Mouse (Mus musculus) forebrain, embryonic 10.5 days (tissue): ENCODE data around the gene Atp2b1. TPM values are rescaled to one million over a fixed set of nuclear protein-coding genes. Genes with fewer than 3 reads are reported as not detected.

Experiments used
- DNase-seq: peaks from one replicate; pipeline ENCODE4 v3.0.0-alpha.2; 2017; ENCODE audit warnings: low spot score; ENCODE audit errors: extremely low spot score
- H3K27ac ChIP-seq: fragments of 300-500 bp; sonication (generic); 2 replicates; pipeline ENCODE4 v1.5.1; 2016; ENCODE audit warnings: mild to moderate bottlenecking
- H3K27me3 ChIP-seq: fragments of 300-500 bp; sonication (generic); 2 replicates; pipeline ENCODE4 v1.6.1; 2016; ENCODE audit warnings: mild to moderate bottlenecking; ENCODE audit not compliant: poor library complexity, severe bottlenecking
- H3K36me3 ChIP-seq: fragments of 300-500 bp; sonication (generic); replicated peaks from 2 replicates; pipeline ENCODE4 v1.6.1; 2016; ENCODE audit warnings: mild to moderate bottlenecking, moderate library complexity
- H3K4me1 ChIP-seq: fragments of 300-500 bp; sonication (generic); 2 replicates; pipeline ENCODE4 v1.6.1; 2016
- H3K4me3 ChIP-seq: fragments of 300-500 bp; sonication (generic); 2 replicates; pipeline ENCODE4 v1.5.1; 2016; ENCODE audit warnings: mild to moderate bottlenecking, moderate library complexity
- H3K9me3 ChIP-seq: fragments of 300-500 bp; sonication (generic); 2 replicates; pipeline ENCODE4 v1.6.1; 2016; ENCODE audit warnings: mild to moderate bottlenecking, moderate library complexity
- WGBS: fragments of 180-500 bp; shearing (Covaris S2); methylation state at CpG from one replicate; pipeline ENCODE4 v1.1.7; 2016; 5-methylcytosine and 5-hydroxymethylcytosine counted together
- polyA plus RNA-seq: library from polyadenylated mRNA; unstranded; fragments of >200 nt; fragmentation: Nextera tagmentation; extraction: Ambion mirVana; gene quantifications from 2 replicates; pipeline ENCODE4 v1.2.1, GENCODE M21; 2016

The Atp2b1 gene
- polyA plus RNA-seq, 1 experiment from 2014 or later = 89.8 TPM

DNA sequence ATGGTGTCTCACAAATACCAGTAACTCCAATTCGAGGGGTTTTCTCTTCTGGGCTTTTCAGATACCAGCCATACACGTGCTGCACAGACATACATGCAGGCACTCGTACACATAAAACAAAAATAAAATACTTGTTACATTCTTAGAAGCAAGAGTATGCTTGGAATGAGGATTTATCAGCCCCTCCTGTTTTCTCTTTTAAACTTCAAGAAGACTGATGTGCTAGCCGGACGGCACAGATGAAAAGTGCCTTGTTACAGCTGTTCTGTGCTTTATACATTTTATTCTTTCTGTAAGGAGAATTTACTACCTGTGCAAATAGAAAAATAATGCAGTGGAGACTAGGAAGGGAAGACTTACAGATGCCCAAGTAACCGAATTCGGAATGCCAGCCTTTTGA, 15.2 kb downstream of the Atp2b1 start:
- Histone ChIP-seq H3K4me3 (no peak overlapping the region), H3K27me3 (no peaks in the 10 kb centered on the region), H3K36me3 (peaks cover 7% of the 10 kb centered on the region), H3K4me1 (peaks cover 7% of the 10 kb centered on the region), H3K27ac (no peak overlapping the region), H3K9me3 (peaks cover 4% of the 10 kb centered on the region; the same call in 1 of the 2 replicates)
- DNase-seq = no peak
- WGBS = 85% methylated on average over 7 of the region's 7 CpGs

DNA sequence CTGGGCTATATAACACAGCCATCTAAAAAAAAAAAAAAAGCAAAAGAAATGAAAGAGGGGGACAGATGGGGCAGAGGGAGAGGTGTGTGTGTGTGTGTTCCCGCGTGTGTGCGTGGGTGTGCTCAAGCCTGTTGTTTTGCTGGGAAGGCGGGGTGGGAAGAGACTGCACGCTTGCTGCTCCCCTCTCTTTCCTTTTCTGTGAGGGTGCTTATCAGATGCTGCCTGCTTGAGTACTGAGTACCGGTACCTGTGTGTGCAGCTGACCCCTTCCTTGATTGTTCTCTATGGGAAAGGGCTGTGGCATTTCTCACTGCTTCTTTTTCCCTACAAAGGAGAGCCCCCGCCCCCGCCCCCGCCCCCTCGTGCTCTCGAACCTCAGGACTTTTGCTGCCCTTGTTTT, 15.9 kb downstream of the Atp2b1 start:
- WGBS = 66% methylated on average over 10 of the region's 11 CpGs
- no peak overlapping the region for H3K4me3 ChIP-seq
- H3K36me3 ChIP-seq = peaks cover 8% of the 10 kb centered on the region
- peaks cover 7% of the 10 kb centered on the region for H3K4me1 ChIP-seq
- peak overlapping the region; percentile 69 for H3K27ac ChIP-seq
- DNase-seq = no peak
- no peaks in the 10 kb centered on the region for H3K27me3 ChIP-seq
- H3K9me3 ChIP-seq = peaks cover 6% of the 10 kb centered on the region; the same call in 1 of the 2 replicates

DNA sequence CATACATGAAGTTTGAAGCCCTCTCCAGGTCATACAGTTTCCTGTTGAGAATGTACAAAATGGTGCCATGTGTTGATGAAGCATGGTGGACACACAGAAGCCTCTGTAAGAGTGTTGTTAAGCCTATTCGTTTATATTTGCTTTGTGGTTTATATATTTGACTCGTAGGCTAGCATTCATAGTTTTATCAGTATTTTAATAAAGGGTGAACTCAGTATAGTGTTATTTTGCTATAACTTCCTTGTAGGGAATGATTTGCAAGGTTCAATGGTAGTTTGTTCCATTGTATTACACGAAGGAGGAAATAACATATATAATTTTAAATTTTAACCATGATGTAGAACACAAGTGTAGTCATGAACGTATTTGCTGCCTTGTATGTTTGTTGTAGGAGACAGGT, 25.9 kb downstream of the Atp2b1 start:
- no peak overlapping the region for H3K4me3 ChIP-seq
- no peak overlapping the region for H3K27ac ChIP-seq
- H3K27me3 ChIP-seq = no peaks in the 10 kb centered on the region
- peaks cover 4% of the 10 kb centered on the region for H3K4me1 ChIP-seq
- no peaks in the 10 kb centered on the region for H3K9me3 ChIP-seq
- WGBS = 94% methylated on average over 4 of the region's 4 CpGs
- peaks cover 9% of the 10 kb centered on the region for H3K36me3 ChIP-seq
- DNase-seq = no peak

DNA sequence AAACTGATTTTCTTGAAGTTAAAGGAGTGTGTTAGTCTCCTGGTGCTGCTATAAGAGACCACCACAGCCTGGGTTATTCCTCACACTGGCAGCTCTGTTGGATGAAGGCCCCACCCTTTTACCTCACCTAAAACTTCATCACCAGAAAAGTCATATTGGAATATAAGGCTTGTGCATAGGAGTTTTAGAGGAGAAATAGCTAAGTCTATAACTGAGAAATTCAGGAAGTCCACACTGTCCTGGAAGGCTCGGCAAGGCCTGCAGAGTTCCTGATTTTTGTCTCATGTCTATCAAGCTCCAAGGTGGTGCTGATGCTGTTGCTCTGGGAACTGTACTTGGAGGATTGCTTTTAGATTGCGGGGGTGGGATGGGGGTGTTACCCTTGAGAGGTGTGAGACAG, 26.6 kb downstream of the Atp2b1 start:
- Histone ChIP-seq H3K4me1 (peaks cover 4% of the 10 kb centered on the region), H3K36me3 (peaks cover 9% of the 10 kb centered on the region), H3K9me3 (no peaks in the 10 kb centered on the region), H3K27ac (no peak overlapping the region), H3K4me3 (no peak overlapping the region), H3K27me3 (no peaks in the 10 kb centered on the region)
- 89% methylated on average over 2 of the region's 2 CpGs for WGBS
- DNase-seq = no peak

DNA sequence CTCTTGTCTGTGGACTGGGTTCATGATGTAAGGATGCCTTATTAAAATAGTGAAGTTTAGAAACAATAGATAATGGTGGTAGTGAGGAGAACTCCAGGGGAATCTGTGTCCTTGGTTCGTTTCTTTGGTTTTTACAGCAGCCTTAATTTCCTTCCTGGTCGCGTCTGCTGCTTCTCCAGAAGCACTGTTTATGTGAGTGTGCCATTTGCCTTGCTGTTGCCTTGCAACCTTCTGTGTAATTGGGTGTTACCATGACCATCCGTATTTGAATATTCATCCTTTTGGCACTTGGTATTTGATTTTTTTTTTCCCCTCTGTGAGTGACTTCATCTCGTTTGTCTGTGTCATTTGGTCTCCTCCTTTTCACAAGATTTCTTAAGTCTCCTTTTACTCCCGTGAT, 27.8 kb downstream of the Atp2b1 start:
- WGBS = 82% methylated on average over 6 of the region's 6 CpGs
- DNase-seq = no peak

DNA sequence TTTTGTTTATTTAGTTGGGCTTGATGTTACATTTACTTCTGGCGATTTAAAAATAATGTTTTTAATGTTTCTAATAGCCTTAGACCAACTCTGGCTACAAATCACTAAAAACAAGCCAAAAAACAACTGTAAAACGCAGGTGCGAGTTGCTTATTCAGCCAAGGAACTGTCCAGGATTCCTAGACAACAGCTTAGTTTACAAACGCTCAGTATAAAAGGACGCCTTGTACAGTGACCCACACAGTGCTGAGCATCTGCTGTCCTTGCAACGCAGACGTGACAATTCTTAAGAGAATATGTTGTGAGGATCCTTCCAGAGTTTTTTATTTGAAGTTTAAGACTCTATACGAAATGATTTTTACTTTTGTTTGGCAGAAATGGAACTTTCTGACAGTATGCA, 28.8 kb downstream of the Atp2b1 start:
- Histone ChIP-seq H3K36me3 (0 out of 2 replicates have a peak, but pooled peaks cover 2% of the 10 kb centered on the region), H3K27me3 (no peaks in the 10 kb centered on the region), H3K27ac (no peak overlapping the region), H3K4me3 (no peak overlapping the region), H3K4me1 (peaks cover 7% of the 10 kb centered on the region), H3K9me3 (no peaks in the 10 kb centered on the region)
- DNase-seq = no peak
- 90% methylated on average over 8 of the region's 8 CpGs for WGBS

More for the DNA sequence above, 27.8 kb downstream of the Atp2b1 start:
- H3K27ac ChIP-seq = no peak overlapping the region
- H3K4me1 ChIP-seq = peaks cover 4% of the 10 kb centered on the region
- no peak overlapping the region for H3K4me3 ChIP-seq
- no peaks in the 10 kb centered on the region for H3K9me3 ChIP-seq
- H3K36me3 ChIP-seq = 0 out of 2 replicates have a peak, but pooled peaks cover 2% of the 10 kb centered on the region
- no peaks in the 10 kb centered on the region for H3K27me3 ChIP-seq

DNA sequence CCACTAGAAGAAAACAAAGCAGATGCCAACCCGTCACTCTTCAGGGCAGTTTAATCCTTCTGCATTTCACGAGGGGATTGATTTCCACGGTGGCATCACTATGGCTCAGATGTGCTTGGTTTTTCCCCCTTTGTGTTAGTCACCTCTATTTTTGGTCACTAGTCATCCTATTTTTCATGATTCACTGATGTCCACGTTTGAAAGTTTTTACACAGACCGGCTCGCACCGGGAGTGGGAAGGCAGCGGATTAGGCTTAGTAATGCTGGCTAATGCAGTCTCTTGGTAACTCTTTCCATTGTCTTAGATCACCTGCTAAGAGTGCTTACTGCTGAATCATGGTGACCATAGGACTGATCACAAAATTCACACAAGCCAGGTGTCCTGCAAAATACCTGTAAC, 29.7 kb downstream of the Atp2b1 start:
- Histone ChIP-seq H3K9me3 (no peaks in the 10 kb centered on the region), H3K27me3 (no peaks in the 10 kb centered on the region), H3K4me3 (no peak overlapping the region), H3K27ac (no peak overlapping the region), H3K4me1 (peaks cover 7% of the 10 kb centered on the region), H3K36me3 (0 out of 2 replicates have a peak, but pooled peaks cover 2% of the 10 kb centered on the region)
- 74% methylated on average over 8 of the region's 8 CpGs for WGBS
- no peak for DNase-seq

DNA sequence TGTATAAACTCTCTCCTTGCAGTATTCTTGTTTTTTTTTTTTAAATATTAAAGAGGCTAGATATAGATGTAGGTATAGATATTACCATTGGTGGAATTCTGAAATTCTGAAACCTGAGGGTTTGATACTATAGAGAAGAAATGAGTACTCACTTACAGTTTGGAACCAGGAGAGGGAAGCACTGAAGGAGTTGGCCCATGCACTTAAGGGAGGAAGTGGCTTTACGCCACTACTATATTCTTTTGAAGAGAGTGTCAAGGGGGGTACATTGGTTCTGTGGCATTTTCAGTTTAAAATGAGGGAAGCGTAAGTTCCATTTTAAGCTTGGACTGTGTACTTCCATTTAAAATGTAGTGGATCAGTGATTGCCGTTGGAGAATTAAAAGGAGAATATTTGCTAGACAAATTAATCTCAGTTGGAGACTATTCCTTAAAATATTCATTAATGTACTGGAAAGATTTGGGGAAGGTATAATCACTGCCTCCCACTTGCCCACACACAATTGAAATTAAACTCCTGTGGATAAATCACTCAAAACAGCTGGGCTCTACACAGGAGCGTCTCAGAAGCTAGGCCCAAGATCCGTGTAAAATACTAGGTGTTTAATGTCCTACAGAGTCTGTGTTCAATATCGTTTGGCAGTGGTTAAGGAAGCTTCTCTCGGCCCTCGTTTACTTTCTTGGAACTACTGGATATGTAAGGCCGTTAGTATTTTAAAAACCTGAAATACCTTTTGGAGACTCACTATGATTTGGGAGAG, 32.0 kb downstream of the Atp2b1 start:
- Histone ChIP-seq H3K4me1 (peaks cover 7% of the 10 kb centered on the region), H3K36me3 (no peaks in the 10 kb centered on the region), H3K27ac (no peak overlapping the region), H3K27me3 (no peaks in the 10 kb centered on the region), H3K9me3 (no peaks in the 10 kb centered on the region), H3K4me3 (no peak overlapping the region)
- 81% methylated on average over 9 of the region's 9 CpGs for WGBS
- no peak for DNase-seq

DNA sequence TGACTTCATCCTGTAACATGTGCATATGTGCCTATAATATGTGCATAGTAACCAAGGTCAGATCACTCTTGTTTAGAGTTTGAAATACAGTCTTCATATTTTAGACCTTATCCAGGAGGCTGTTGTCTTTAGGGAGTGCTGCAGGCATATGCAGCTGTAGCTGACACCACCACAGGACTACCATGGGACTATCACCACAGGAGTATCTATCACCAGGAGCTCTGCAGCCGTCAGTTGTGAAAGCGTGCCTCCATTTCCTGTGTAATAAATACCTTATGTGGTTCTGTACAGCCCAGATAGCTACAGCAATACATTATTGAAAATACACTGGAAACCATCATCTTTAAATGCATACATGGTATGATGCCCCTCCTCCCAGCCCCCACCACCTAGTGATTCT, 33.0 kb downstream of the Atp2b1 start:
- H3K9me3 ChIP-seq = no peaks in the 10 kb centered on the region
- no peak overlapping the region for H3K27ac ChIP-seq
- peaks cover 4% of the 10 kb centered on the region for H3K4me1 ChIP-seq
- DNase-seq = no peak
- no peaks in the 10 kb centered on the region for H3K27me3 ChIP-seq
- H3K36me3 ChIP-seq = no peaks in the 10 kb centered on the region
- 67% methylated on average over 2 of the region's 2 CpGs for WGBS
- no peak overlapping the region for H3K4me3 ChIP-seq

DNA sequence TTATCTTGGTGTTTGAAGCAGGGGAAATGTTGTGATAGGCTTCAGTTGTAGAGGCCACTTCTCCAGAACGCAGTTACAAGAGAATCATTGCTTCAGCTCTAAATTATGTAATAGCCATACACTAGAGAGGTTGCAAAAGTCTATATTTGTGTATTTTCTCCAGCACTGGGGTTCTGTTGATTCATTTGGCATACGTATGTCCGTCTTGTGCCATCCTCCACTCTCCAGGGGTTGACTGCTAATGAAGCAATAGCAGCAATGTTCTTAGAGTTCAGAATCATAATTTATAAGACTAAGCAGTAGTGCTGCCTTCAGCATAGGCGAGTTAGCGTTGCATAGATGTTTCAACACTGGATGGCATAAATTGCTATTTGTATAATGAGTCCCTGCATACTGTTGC, 33.9 kb downstream of the Atp2b1 start:
- H3K4me3 ChIP-seq = no peak overlapping the region
- no peaks in the 10 kb centered on the region for H3K36me3 ChIP-seq
- H3K4me1 ChIP-seq = peaks cover 3% of the 10 kb centered on the region; the same call in 1 of the 2 replicates
- H3K27ac ChIP-seq = no peak overlapping the region
- 98% methylated on average over 5 of the region's 5 CpGs for WGBS
- no peaks in the 10 kb centered on the region for H3K27me3 ChIP-seq
- no peak for DNase-seq
- no peaks in the 10 kb centered on the region for H3K9me3 ChIP-seq

DNA sequence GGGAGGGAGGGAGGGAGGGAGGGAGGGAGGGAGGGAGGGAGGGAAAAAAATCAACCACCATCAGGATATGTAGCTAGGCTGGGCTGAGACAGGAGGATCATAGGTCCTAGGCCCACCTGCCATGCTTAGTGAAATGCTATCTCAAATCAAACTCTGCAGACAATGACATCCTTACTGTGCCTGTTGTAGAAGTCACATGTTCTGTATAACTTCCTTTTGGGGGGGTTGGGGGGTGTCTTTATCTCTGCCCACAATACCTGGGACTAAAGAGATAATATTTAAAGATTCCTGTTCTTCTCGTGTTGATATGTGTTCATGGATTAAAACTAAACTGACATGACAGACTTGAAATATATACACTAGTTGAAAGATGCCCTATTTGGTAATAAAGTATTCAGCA, 35.5 kb downstream of the Atp2b1 start:
- 90% methylated on average over 1 of the region's 1 CpGs for WGBS
- Histone ChIP-seq H3K4me3 (no peak overlapping the region), H3K9me3 (no peaks in the 10 kb centered on the region), H3K27me3 (no peaks in the 10 kb centered on the region), H3K36me3 (no peaks in the 10 kb centered on the region), H3K27ac (no peak overlapping the region), H3K4me1 (0 out of 2 replicates have a peak, but pooled peaks cover 3% of the 10 kb centered on the region)
- no peak for DNase-seq

DNA sequence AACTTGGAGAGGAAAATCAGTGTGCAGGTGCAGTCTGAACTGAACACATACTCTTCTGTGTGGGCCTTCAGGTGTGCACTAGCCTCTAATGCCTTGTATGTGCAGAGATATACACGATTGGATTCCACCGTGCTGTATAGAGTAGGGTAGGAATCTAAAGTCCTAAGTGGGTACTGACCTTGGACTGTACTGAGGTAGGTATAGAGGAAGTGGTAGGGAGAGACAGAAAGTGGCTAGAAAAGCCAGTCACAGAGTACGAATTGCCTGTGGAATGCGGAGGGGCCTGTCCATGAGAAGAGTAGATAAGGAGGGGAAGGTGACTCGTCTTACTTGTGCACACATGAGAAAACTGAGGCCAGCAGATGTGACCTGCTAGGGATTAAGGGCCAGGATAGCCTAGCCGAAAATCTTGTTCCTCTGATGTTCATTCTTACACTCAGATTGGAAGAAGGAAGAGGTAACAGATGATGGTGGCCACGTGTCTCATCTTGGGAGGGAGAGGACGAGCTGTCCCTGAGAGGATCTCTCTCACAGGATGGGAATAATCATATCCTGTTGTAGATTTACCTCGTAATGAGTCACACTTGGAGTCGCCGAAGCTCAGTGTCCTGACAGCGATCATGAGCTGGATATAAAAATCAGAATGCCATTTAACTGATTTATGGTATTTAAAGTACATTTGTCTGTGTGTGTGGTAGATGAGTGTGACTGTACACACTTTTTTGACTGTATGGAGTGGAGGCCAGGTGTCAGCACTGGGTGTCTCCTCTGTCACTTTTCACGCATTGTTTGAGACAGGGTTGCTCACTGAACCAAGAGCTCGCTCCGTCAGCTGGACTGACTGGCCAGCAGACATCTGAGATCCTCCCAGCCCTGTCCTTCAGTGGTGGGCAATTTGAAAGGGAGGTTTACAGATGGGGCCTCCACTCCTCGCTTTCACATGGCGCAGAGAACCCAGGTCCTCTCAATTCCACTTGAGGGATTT, 37.4 kb downstream of the Atp2b1 start:
- Histone ChIP-seq H3K4me1 (0 out of 2 replicates have a peak, but pooled peaks cover 3% of the 10 kb centered on the region), H3K27me3 (no peaks in the 10 kb centered on the region), H3K27ac (no peak overlapping the region), H3K9me3 (no peaks in the 10 kb centered on the region), H3K4me3 (no peak overlapping the region), H3K36me3 (no peaks in the 10 kb centered on the region)
- DNase-seq = no peak
- 91% methylated on average over 17 of the region's 17 CpGs for WGBS
